Mouse (Mus musculus) neural tube, embryonic 15.5 days (tissue): Measurements from ENCODE around the gene D130043K22Rik. TPM values are rescaled to one million over a fixed set of nuclear protein-coding genes. Genes with fewer than 3 reads are reported as not detected.
A peak's percentile ranks its signal among the peaks of the same experiment; 100 is the strongest.
"Not testable (repeated sequence)": the region's sequence is repeated elsewhere in the genome, so short reads cannot be mapped to it uniquely, and the experiment has no call there.

Experiments used
- ATAC-seq: fragments of 200-750 bp; cut with Nextera tagmentation; 2 replicates; pipeline ENCODE4 v1.8.0; 2017; ENCODE audit warnings: mild to moderate bottlenecking, moderate TSS enrichment, moderate library complexity; ENCODE audit not compliant: low FRiP score
- H3K27ac ChIP-seq: fragments of 300-500 bp; sonication (generic); replicated peaks from 2 replicates; pipeline ENCODE4 v1.5.1; 2015; ENCODE audit warnings: mild to moderate bottlenecking, inconsistent platforms
- H3K27me3 ChIP-seq: fragments of 300-500 bp; sonication (generic); replicated peaks from 2 replicates; pipeline ENCODE4 v1.6.1; 2015; ENCODE audit warnings: inconsistent platforms
- H3K36me3 ChIP-seq: fragments of 300-500 bp; sonication (generic); 2 replicates; pipeline ENCODE4 v1.6.1; 2015; ENCODE audit warnings: inconsistent platforms
- H3K4me1 ChIP-seq: fragments of 300-500 bp; sonication (generic); 2 replicates; pipeline ENCODE4 v1.6.1; 2015; ENCODE audit warnings: inconsistent platforms
- H3K4me2 ChIP-seq: fragments of 300-500 bp; sonication (generic); 2 replicates; pipeline ENCODE4 v1.6.1; 2015; ENCODE audit warnings: inconsistent platforms, mild to moderate bottlenecking, moderate library complexity
- H3K4me3 ChIP-seq: fragments of 300-500 bp; sonication (generic); replicated peaks from 2 replicates; pipeline ENCODE4 v1.5.1; 2015; ENCODE audit warnings: mild to moderate bottlenecking, inconsistent platforms
- H3K9ac ChIP-seq: fragments of 300-500 bp; sonication (generic); replicated peaks from 2 replicates; pipeline ENCODE4 v1.6.1; 2015; ENCODE audit warnings: mild to moderate bottlenecking, inconsistent platforms
- H3K9me3 ChIP-seq: fragments of 300-500 bp; sonication (generic); replicated peaks from 2 replicates; pipeline ENCODE4 v1.6.1; 2016; ENCODE audit warnings: inconsistent platforms
- WGBS: fragments of 180-500 bp; shearing (Covaris S2); methylation state at CpG from one replicate; pipeline ENCODE4 v1.1.7; 2015; ENCODE audit warnings: mixed read lengths; 5-methylcytosine and 5-hydroxymethylcytosine counted together
- polyA plus RNA-seq: library from polyadenylated mRNA; unstranded; fragments of >200 nt; fragmentation: Nextera tagmentation; extraction: Ambion mirVana; gene quantifications from 2 replicates; pipeline ENCODE4 v1.2.1, GENCODE M21; 2015

The D130043K22Rik gene
- polyA plus RNA-seq, 1 experiment from 2014 or later, result 7.7 TPM

GRCm38 (mm10) chr13:24832811-24833155, 12.2 kb upstream of the D130043K22Rik start:
- H3K36me3 ChIP-seq, result no peaks in the 10 kb centered on the region
- ATAC-seq, result no peak
- peak overlapping the region; percentile 69 for H3K4me2 ChIP-seq
- no peaks in the 10 kb centered on the region for H3K9me3 ChIP-seq
- no peaks in the 10 kb centered on the region for H3K27me3 ChIP-seq
- H3K4me1 ChIP-seq, result peaks cover 27% of the 10 kb centered on the region
- peak overlapping the region; percentile 79 for H3K9ac ChIP-seq
- 56% methylated on average over 2 of the region's 2 CpGs for WGBS
- peak overlapping the region; percentile 70 for H3K4me3 ChIP-seq
- H3K27ac ChIP-seq, result no peak overlapping the region

- H3K4me3 ChIP-seq, H3K4me2 ChIP-seq, H3K36me3 ChIP-seq, H3K27ac ChIP-seq, H3K9ac ChIP-seq, ATAC-seq, H3K27me3 ChIP-seq, H3K9me3 ChIP-seq: not testable (repeated sequence)
- H3K4me1 ChIP-seq, result peaks cover 14% of the 10 kb centered on the region
- 94% methylated on average over 8 of the region's 8 CpGs for WGBS
Observed at GRCm38 (mm10) chr13:24837765-24838164, 7.2 kb upstream of the D130043K22Rik start.

- H3K36me3 ChIP-seq, result peaks cover 10% of the 10 kb centered on the region; the same call in 1 of the 2 replicates
- no peak overlapping the region for H3K4me3 ChIP-seq
- peaks cover 5% of the 10 kb centered on the region for H3K4me1 ChIP-seq
- no peaks in the 10 kb centered on the region for H3K27me3 ChIP-seq
- no peak for ATAC-seq
- no peaks in the 10 kb centered on the region for H3K9me3 ChIP-seq
- no peak overlapping the region for H3K9ac ChIP-seq
- WGBS, result 83% methylated on average over 3 of the region's 3 CpGs
- no peak overlapping the region for H3K4me2 ChIP-seq
- no peak overlapping the region for H3K27ac ChIP-seq
Observed at GRCm38 (mm10) chr13:24839831-24840230, 5.1 kb upstream of the D130043K22Rik start.

GRCm38 (mm10) chr13:24841702-24842101, 3.2 kb upstream of the D130043K22Rik start:
- no peak for ATAC-seq
- Histone ChIP-seq H3K9ac (no peak overlapping the region), H3K4me2 (no peak overlapping the region), H3K9me3 (no peaks in the 10 kb centered on the region), H3K36me3 (peaks cover 10% of the 10 kb centered on the region; the same call in 1 of the 2 replicates), H3K4me1 (peaks cover 21% of the 10 kb centered on the region), H3K27ac (no peak overlapping the region), H3K4me3 (no peak overlapping the region), H3K27me3 (no peaks in the 10 kb centered on the region)
- WGBS, result 88% methylated on average over 3 of the region's 3 CpGs

- no peak overlapping the region for H3K9ac ChIP-seq
- no peaks in the 10 kb centered on the region for H3K9me3 ChIP-seq
- 86% methylated on average over 4 of the region's 4 CpGs for whole genome bisulfite sequencing
- no peak overlapping the region for H3K4me3 ChIP-seq
- H3K4me1 ChIP-seq, result peaks cover 22% of the 10 kb centered on the region
- ATAC-seq, result no peak
- H3K36me3 ChIP-seq, result no peaks in the 10 kb centered on the region
- H3K4me2 ChIP-seq, result no peak overlapping the region
- H3K27ac ChIP-seq, result no peak overlapping the region
- H3K27me3 ChIP-seq, result no peaks in the 10 kb centered on the region
Observed at GRCm38 (mm10) chr13:24849318-24849717, 4.4 kb downstream of the D130043K22Rik start.

GRCm38 (mm10) chr13:24851989-24852388, 7.1 kb downstream of the D130043K22Rik start:
- H3K9me3 ChIP-seq, result no peaks in the 10 kb centered on the region
- WGBS, result 90% methylated on average over 2 of the region's 2 CpGs
- H3K4me2 ChIP-seq, result no peak overlapping the region
- no peak for ATAC-seq
- H3K9ac ChIP-seq, result no peak overlapping the region
- H3K4me3 ChIP-seq, result no peak overlapping the region
- H3K4me1 ChIP-seq, result no peaks in the 10 kb centered on the region
- 0 out of 2 replicates have a peak, but pooled peaks cover 7% of the 10 kb centered on the region for H3K36me3 ChIP-seq
- no peaks in the 10 kb centered on the region for H3K27me3 ChIP-seq
- no peak overlapping the region for H3K27ac ChIP-seq

GRCm38 (mm10) chr13:24852570-24852969, 7.6 kb downstream of the D130043K22Rik start:
- H3K4me1 ChIP-seq, result no peaks in the 10 kb centered on the region
- H3K9ac ChIP-seq, result no peak overlapping the region
- H3K36me3 ChIP-seq, result 0 out of 2 replicates have a peak, but pooled peaks cover 7% of the 10 kb centered on the region
- ATAC-seq, result no peak
- WGBS, result 86% methylated on average over 3 of the region's 3 CpGs
- no peaks in the 10 kb centered on the region for H3K9me3 ChIP-seq
- no peak overlapping the region for H3K4me2 ChIP-seq
- no peak overlapping the region for H3K4me3 ChIP-seq
- H3K27ac ChIP-seq, result no peak overlapping the region
- H3K27me3 ChIP-seq, result no peaks in the 10 kb centered on the region

GRCm38 (mm10) chr13:24859115-24859514, 14.2 kb downstream of the D130043K22Rik start:
- Histone ChIP-seq H3K4me1 (no peaks in the 10 kb centered on the region), H3K9me3 (no peaks in the 10 kb centered on the region), H3K27ac (no peak overlapping the region), H3K9ac (no peak overlapping the region), H3K36me3 (0 out of 2 replicates have a peak, but pooled peaks cover 11% of the 10 kb centered on the region), H3K27me3 (no peaks in the 10 kb centered on the region), H3K4me3 (no peak overlapping the region), H3K4me2 (no peak overlapping the region)
- ATAC-seq, result no peak

- Histone ChIP-seq H3K9ac (no peak overlapping the region), H3K4me1 (no peaks in the 10 kb centered on the region), H3K4me3 (no peak overlapping the region), H3K27ac (no peak overlapping the region), H3K27me3 (no peaks in the 10 kb centered on the region), H3K36me3 (0 out of 2 replicates have a peak, but pooled peaks cover 5% of the 10 kb centered on the region), H3K9me3 (no peaks in the 10 kb centered on the region), H3K4me2 (no peak overlapping the region)
- ATAC-seq, result no peak
- WGBS, result 59% methylated on average over 12 of the region's 12 CpGs
Observed at GRCm38 (mm10) chr13:24861084-24861483, 16.1 kb downstream of the D130043K22Rik start.

GRCm38 (mm10) chr13:24862021-24862420, 17.1 kb downstream of the D130043K22Rik start:
- no peak for ATAC-seq
- Histone ChIP-seq H3K9ac (no peak overlapping the region), H3K36me3 (0 out of 2 replicates have a peak, but pooled peaks cover 3% of the 10 kb centered on the region), H3K27me3 (no peaks in the 10 kb centered on the region), H3K4me1 (no peaks in the 10 kb centered on the region), H3K9me3 (no peaks in the 10 kb centered on the region), H3K4me2 (no peak overlapping the region), H3K4me3 (no peak overlapping the region), H3K27ac (no peak overlapping the region)
- 81% methylated on average over 7 of the region's 7 CpGs for WGBS

- no peak overlapping the region for H3K9ac ChIP-seq
- no peaks in the 10 kb centered on the region for H3K9me3 ChIP-seq
- no peak overlapping the region for H3K4me3 ChIP-seq
- H3K4me1 ChIP-seq, result no peaks in the 10 kb centered on the region
- no peaks in the 10 kb centered on the region for H3K27me3 ChIP-seq
- ATAC-seq, result no peak
- 0 out of 2 replicates have a peak, but pooled peaks cover 3% of the 10 kb centered on the region for H3K36me3 ChIP-seq
- no peak overlapping the region for H3K27ac ChIP-seq
- WGBS, result 63% methylated on average over 7 of the region's 7 CpGs
- no peak overlapping the region for H3K4me2 ChIP-seq
Observed at GRCm38 (mm10) chr13:24862520-24862919, 17.6 kb downstream of the D130043K22Rik start.

- Histone ChIP-seq H3K27ac (no peak overlapping the region), H3K9me3 (no peaks in the 10 kb centered on the region), H3K27me3 (no peaks in the 10 kb centered on the region), H3K9ac (no peak overlapping the region), H3K36me3 (no peaks in the 10 kb centered on the region), H3K4me1 (no peaks in the 10 kb centered on the region), H3K4me2 (no peak overlapping the region), H3K4me3 (no peak overlapping the region)
- WGBS, result 77% methylated on average over 9 of the region's 9 CpGs
- ATAC-seq, result no peak
Observed at GRCm38 (mm10) chr13:24866430-24867402, 21.8 kb downstream of the D130043K22Rik start.
